Mouse (Mus musculus) heart, adult 2 months (tissue): ENCODE measurements around the gene Lmln.

Experiments
- CTCF ChIP-seq: fragments of 200-600 bp; IDR thresholded peaks from 2 replicates; pipeline ENCODE4 v1.8.1; 2022; ENCODE audit warnings: antibody characterized with exemption, mild to moderate bottlenecking, moderate library complexity
- EP300 ChIP-seq: fragments of 200-500 bp; IDR thresholded peaks from 2 replicates; pipeline ENCODE4 v1.6.1; 2011; ENCODE audit warnings: low read depth, low read length, control low read depth; ENCODE audit not compliant: insufficient read depth
- POLR2A ChIP-seq: fragments of 200-500 bp; IDR thresholded peaks from 2 replicates; pipeline ENCODE4 v1.6.1; 2011; ENCODE audit warnings: mild to moderate bottlenecking, low read depth, low read length, control low read depth; ENCODE audit not compliant: insufficient read depth

DNA sequence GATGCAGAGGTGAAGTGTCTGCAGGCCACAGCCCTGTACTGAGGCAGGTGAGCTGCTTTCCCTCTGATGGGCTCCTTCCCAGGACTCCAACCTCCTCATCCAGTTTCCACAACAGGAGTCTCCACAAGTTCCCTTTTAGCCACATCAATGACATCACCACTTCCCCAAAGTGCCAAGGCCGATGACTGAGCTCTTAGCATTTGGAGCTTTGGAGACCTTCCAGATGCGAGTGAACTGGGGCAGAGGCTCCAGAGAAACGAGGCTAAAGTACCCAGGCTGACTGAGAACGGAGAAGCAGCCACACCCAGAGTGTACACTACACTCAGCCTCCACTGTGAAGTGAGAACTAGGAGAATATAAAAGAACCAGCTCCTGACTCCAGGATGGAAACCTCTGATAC, 68.4 kb downstream of the Lmln start:
- TF ChIP-seq CTCF (no peak), POLR2A (no peak), EP300 (no peak)
